Comparison of ENCODE assay signal across 10 mouse cellular contexts in the genomic region with DNA sequence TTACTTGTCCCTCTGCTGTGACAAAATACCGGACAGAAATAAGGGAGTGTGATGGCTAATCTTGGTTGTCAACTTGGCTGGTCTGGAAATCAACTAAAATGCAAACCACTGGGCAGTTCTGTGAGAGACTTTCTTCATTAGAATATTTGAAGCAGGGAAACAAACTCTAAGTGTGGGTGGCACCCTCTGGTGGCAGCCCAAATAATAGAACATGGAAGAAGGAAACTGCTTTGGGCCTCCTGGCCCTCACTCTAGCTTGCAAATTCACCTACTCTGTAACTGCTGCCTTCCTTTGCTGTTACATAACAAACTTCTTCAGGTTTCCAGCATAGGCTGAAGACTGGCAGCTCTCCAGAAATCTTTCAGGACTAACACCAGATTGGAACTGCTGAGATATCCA. TPM values are rescaled to one million over a fixed set of nuclear protein-coding genes. Genes with fewer than 3 reads are reported as not detected.
A peak's percentile ranks its signal among the peaks of the same experiment; 100 is the strongest.
DNase-seq lines count a peak whose midpoint lies in the region; ATAC-seq and TF ChIP-seq lines count a peak whose summit lies in the region.
"Had no signal": no experiment of that assay in that cellular context is flagged by ENCODE, and none has a peak within 500 bp of the region (broad histone marks: within the 10 kb centered on the region; RNA-seq: fewer than 3 reads in every experiment).

No protein-coding gene starts in this region.

- H3K36me3 ChIP-seq in thymus, adult 2 months (ENCODE audit: control insufficient read depth, insufficient read depth, low read length): no peaks in the 10 kb centered on the region
- H3K36me3 ChIP-seq: heart, embryonic 13.5 days; neural tube, embryonic 13.5 days had no signal

- DNase-seq in CD4-positive, CD25-positive, alpha-beta regulatory T cell, adult 2 months (ENCODE audit: low read depth, low spot score): peak; percentile 31
- peak; percentile 49 for DNase-seq in thymus, adult 2 months
- DNase-seq in thymus, adult 18-20 months: no peak
- DNase-seq in embryo, embryonic 10.5 days (ENCODE audit: low spot score): peak; percentile 78
- DNase-seq in kidney, postnatal 14 days: peak; percentile 70
- peak; percentile 28 for DNase-seq in lung, adult 2 months
- peak; percentile 75 for DNase-seq in right cerebral cortex, postnatal 4 days

- 51% methylated on average over 1 of the region's 1 CpGs for WGBS in thymus, adult 2 months
- 38% methylated on average over 1 of the region's 1 CpGs for WGBS in lung, adult 2 months

- no peak overlapping the region for H3K4me3 ChIP-seq in thymus, adult 2 months (ENCODE audit: control insufficient read depth, insufficient read depth, low read length)
- no peak overlapping the region for H3K4me3 ChIP-seq in lung, adult 2 months (replicated peaks; ENCODE audit: extremely low read depth, low read depth, low read length)
- H3K4me3 ChIP-seq: heart, embryonic 13.5 days; neural tube, embryonic 13.5 days had no signal

- ATAC-seq in CD4-positive, CD25-positive, alpha-beta regulatory T cell, adult 4 months: no peak

- no peak for TF ChIP-seq POLR2A in thymus, adult 2 months (IDR thresholded peaks at IDR 0.05; ENCODE audit: control insufficient read depth, extremely low read depth, insufficient read depth, low read length, poor library complexity)
- TF ChIP-seq POLR2A in lung, adult 2 months (IDR thresholded peaks at IDR 0.05; ENCODE audit: borderline replicate concordance, extremely low read depth, low read depth, low read length): no peak

- H3K27ac ChIP-seq in thymus, adult 2 months (ENCODE audit: control insufficient read depth, insufficient read depth, low read length): no peak overlapping the region
- H3K27ac ChIP-seq: heart, embryonic 13.5 days; neural tube, embryonic 13.5 days had no signal

- TF ChIP-seq CTCF in thymus, adult 2 months (IDR thresholded peaks at IDR 0.05; ENCODE audit: borderline replicate concordance, control insufficient read depth, extremely low read depth, insufficient read depth, low read length, poor library complexity): no peak
- TF ChIP-seq CTCF in lung, adult 2 months (IDR thresholded peaks at IDR 0.05; ENCODE audit: insufficient read depth, low read length): peak; percentile 25; the same call in 1 of the 2 replicates

- no peaks in the 10 kb centered on the region for H3K27me3 ChIP-seq in thymus, adult 2 months (ENCODE audit: control insufficient read depth, insufficient read depth, low read length)
- H3K27me3 ChIP-seq: neural tube, embryonic 13.5 days had no signal

- no peaks in the 10 kb centered on the region for H3K4me1 ChIP-seq in thymus, adult 2 months (replicated peaks; ENCODE audit: control insufficient read depth, insufficient read depth, low read length)
- H3K4me1 ChIP-seq in lung, adult 2 months (ENCODE audit: control insufficient read depth, insufficient read depth, low read length): no peaks in the 10 kb centered on the region

RNA-seq across cellular contexts. Expression of a gene that starts 58.7 kb away (rescaled TPM):
- polyA plus RNA-seq in CD4-positive, CD25-positive, alpha-beta regulatory T cell, adult 4 months (2017; shearing (Covaris generic)): not detected
- 4.8 and 9.0 TPM in 2 replicates for polyA plus RNA-seq in thymus, adult 2 months (2012; rRNA removed)
- 0.25 TPM in 2 replicates for polyA plus RNA-seq in lung, adult 2 months (2012; rRNA removed)

Comparison
In these comparisons a context has a peak if more than half of its experiments do, and no peak if none do; other contexts are left out.
1. DNase-seq: peak in CD4-positive, CD25-positive, alpha-beta regulatory T cell, adult 2 months (single experiment), thymus, adult 2 months (single experiment), embryo, embryonic 10.5 days (single experiment), kidney, postnatal 14 days (single experiment), lung, adult 2 months (single experiment) and right cerebral cortex, postnatal 4 days (single experiment); none in thymus, adult 18-20 months (0 of 2).